Mouse (Mus musculus): Measurements from ENCODE around the gene Trio.

Trio gene

GRCm38 (mm10) chr15:27991892-27992593, 33.6 kb downstream of the Trio start:
- DNase-seq (ENCODE audit: low spot score in 2 of 2): no peak

- DNase-seq (ENCODE audit: low spot score in 2 of 2): no peak
These were observed 34.5 kb downstream of the Trio start for GRCm38 (mm10) chr15:27991066-27991701.

GRCm38 (mm10) chr15:27987979-27988378, 37.7 kb downstream of the Trio start:
- DNase-seq (ENCODE audit: low spot score in 2 of 2): no peak

- no peak for DNase-seq (ENCODE audit: low spot score in 2 of 2)
These were observed 40.8 kb downstream of the Trio start for GRCm38 (mm10) chr15:27984881-27985280.

- DNase-seq (ENCODE audit: low spot score in 2 of 2): no peak
These were observed 43.7 kb downstream of the Trio start for GRCm38 (mm10) chr15:27981764-27982500.

- no peak for DNase-seq (ENCODE audit: low spot score in 2 of 2)
These were observed 44.4 kb downstream of the Trio start for GRCm38 (mm10) chr15:27981258-27981657.

GRCm38 (mm10) chr15:27980436-27980835, 45.2 kb downstream of the Trio start:
- no peak for DNase-seq (ENCODE audit: low spot score in 2 of 2)

- DNase-seq (ENCODE audit: low spot score in 2 of 2): no peak
These were observed 48.7 kb downstream of the Trio start for GRCm38 (mm10) chr15:27976950-27977349.

GRCm38 (mm10) chr15:27976366-27976765, 49.3 kb downstream of the Trio start:
- DNase-seq (ENCODE audit: low spot score in 2 of 2): no peak

GRCm38 (mm10) chr15:27974637-27975036, 51.0 kb downstream of the Trio start:
- DNase-seq (ENCODE audit: low spot score in 2 of 2): no peak

GRCm38 (mm10) chr15:27968183-27968582, 57.5 kb downstream of the Trio start:
- DNase-seq (ENCODE audit: low spot score in 2 of 2): no peak

GRCm38 (mm10) chr15:27967128-27967876, 58.3 kb downstream of the Trio start:
- DNase-seq (ENCODE audit: low spot score in 2 of 2): no peak

- DNase-seq (ENCODE audit: low spot score in 2 of 2): no peak
These were observed 60.8 kb downstream of the Trio start for GRCm38 (mm10) chr15:27964877-27965276.

GRCm38 (mm10) chr15:27963506-27963905, 62.1 kb downstream of the Trio start:
- no peak for DNase-seq (ENCODE audit: low spot score in 2 of 2)

- no peak for DNase-seq (ENCODE audit: low spot score in 2 of 2)
These were observed 65.0 kb downstream of the Trio start for GRCm38 (mm10) chr15:27960642-27961041.

GRCm38 (mm10) chr15:27957867-27958266, 67.8 kb downstream of the Trio start:
- no peak for DNase-seq (ENCODE audit: low spot score in 2 of 2)

- no peak for DNase-seq (ENCODE audit: low spot score in 2 of 2)
These were observed 70.0 kb downstream of the Trio start for GRCm38 (mm10) chr15:27955614-27956013.

- no peak for DNase-seq (ENCODE audit: low spot score in 2 of 2)
These were observed 71.3 kb downstream of the Trio start for GRCm38 (mm10) chr15:27954356-27954755.

GRCm38 (mm10) chr15:27953570-27953969, 72.1 kb downstream of the Trio start:
- DNase-seq (ENCODE audit: low spot score in 2 of 2): no peak

GRCm38 (mm10) chr15:27951195-27951594, 74.5 kb downstream of the Trio start:
- no peak for DNase-seq (ENCODE audit: low spot score in 2 of 2)

- DNase-seq (ENCODE audit: low spot score in 2 of 2): no peak
These were observed 76.5 kb downstream of the Trio start for GRCm38 (mm10) chr15:27949196-27949595.

- DNase-seq (ENCODE audit: low spot score in 2 of 2): no peak
These were observed 77.8 kb downstream of the Trio start for GRCm38 (mm10) chr15:27947880-27948279.
